Mouse (Mus musculus) MEL (cell line): ENCODE results near the gene Bex1.

Experiments
- CTCF ChIP-seq, 3 experiments: IDR thresholded peaks in 2 of 3; conservative IDR thresholded peaks in 1 of 3; 2 replicates each; pipeline ENCODE4 v1.5.1; 2011 to 2012; ENCODE audit warnings: low read length in 3 of 3, low read depth in 2 of 3, mild to moderate bottlenecking in 2 of 3, improper control_type of control experiment in 1 of 3, inconsistent platforms in 1 of 3, mixed read lengths in 1 of 3, moderate library complexity in 1 of 3; ENCODE audit not compliant: control insufficient read depth in 1 of 3, insufficient read depth in 1 of 3, poor library complexity in 1 of 3, severe bottlenecking in 1 of 3
- USF1 ChIP-seq: IDR thresholded peaks from 2 replicates; pipeline ENCODE4 v1.6.1; 2014; ENCODE audit warnings: low read depth, mild to moderate bottlenecking, inconsistent platforms, low read length, improper control_type of control experiment, moderate library complexity
- ZC3H11A ChIP-seq: IDR thresholded peaks from 2 replicates; pipeline ENCODE4 v1.6.1; 2012; ENCODE audit warnings: low read depth, mild to moderate bottlenecking, inconsistent platforms, low read length, improper control_type of control experiment

- peak; percentile 67 to 89 (median 86) for TF ChIP-seq CTCF (IDR thresholded peaks at IDR 0.05 in 2 of 3, conservative IDR thresholded peaks at IDR 0.05 in 1 of 3; ENCODE audit: control insufficient read depth in 1 of 3, insufficient read depth in 1 of 3, low read depth in 2 of 3, low read length in 3 of 3, poor library complexity in 1 of 3, severe bottlenecking in 1 of 3)
- TF ChIP-seq ZC3H11A = peak; percentile 66
- TF ChIP-seq USF1 = no peak
These were observed 18.4 kb downstream of the Bex1 start for GRCm38 (mm10) chrX:136196873-136197272.
